Comparison of ENCODE assay signal across 19 mouse cellular contexts in genomic region chr7:46394933-46395332, GRCm38 (mm10).
DNase-seq lines count a peak whose midpoint lies in the region; ATAC-seq lines count a peak whose summit lies in the region.
"Had no signal": no experiment of that assay in that cellular context is flagged by ENCODE, and none has a peak within 500 bp of the region (broad histone marks: within the 10 kb centered on the region; RNA-seq: fewer than 3 reads in every experiment).

No protein-coding gene starts in this region.

- peak; percentile 44 for DNase-seq in cerebellum, adult 11 months
- peak; percentile 46 for DNase-seq in cerebellum, adult 18-20 months
- DNase-seq in cerebellum, postnatal 10 days, result no peak
- peak; percentile 62 for DNase-seq in cerebellum, adult 9-10 months
- peak; percentile 48 to 49 for DNase-seq in cerebellum, postnatal 25 days
- DNase-seq in kidney, postnatal 10 days, result no peak
- no peak for DNase-seq in embryo, embryonic 9.5 days (ENCODE audit: extremely low spot score)
- DNase-seq: adrenal gland, adult 8-10 months; adrenal gland, postnatal 14 days; adrenal gland, postnatal 36 days; B cell, adult 2 months; embryo, embryonic 11 days; forebrain, postnatal 0 days had no signal

- no peak for ATAC-seq in cerebellum, adult (ENCODE audit: insufficient number of reproducible peaks, low FRiP score, low TSS enrichment)
- ATAC-seq: activated CD4-positive, CD25-positive, alpha-beta regulatory T cell, adult 4 months; CD4-positive, CD25-positive, alpha-beta regulatory T cell, adult 4 months; forebrain, embryonic 13.5 days; forebrain, embryonic 15.5 days; forebrain, postnatal 0 days; Patski had no signal

Comparison
In these comparisons a context has a peak if more than half of its experiments do, and no peak if none do; other contexts are left out.
1. DNase-seq: peak in cerebellum, adult 11 months (single experiment), cerebellum, adult 18-20 months (2 of 2), cerebellum, adult 9-10 months (single experiment) and cerebellum, postnatal 25 days (2 of 2); none in cerebellum, postnatal 10 days (0 of 2), kidney, postnatal 10 days (single experiment) and embryo, embryonic 9.5 days (single experiment).